Mouse (Mus musculus): ENCODE results near the gene Dnaaf2.

DNA sequence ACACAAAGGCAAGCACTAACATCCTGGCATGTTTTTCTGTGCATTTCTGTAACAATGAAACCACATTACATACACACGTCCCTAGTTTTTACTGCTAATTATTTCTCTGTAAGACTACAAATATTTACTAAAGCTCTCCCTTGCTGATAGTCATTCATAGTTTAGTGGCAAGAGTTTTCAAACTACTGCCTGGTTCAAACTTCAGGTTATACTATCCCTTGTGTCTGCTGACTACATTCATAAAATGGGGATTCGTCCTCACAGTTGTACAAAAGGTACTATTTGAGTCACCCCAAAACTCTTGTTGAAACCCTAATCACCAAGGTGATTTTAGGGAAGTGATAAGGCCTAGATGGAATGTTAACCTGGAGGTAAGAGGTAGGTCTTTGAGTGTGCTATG, 42.3 kb downstream of the Dnaaf2 start:
- no peak for TF ChIP-seq POLR2A (IDR thresholded peaks at IDR 0.05; ENCODE audit: insufficient read depth, low read depth, low read length)
- no peak for TF ChIP-seq CTCF (IDR thresholded peaks at IDR 0.05; ENCODE audit: insufficient read depth, low read depth, low read length)

Data from olfactory bulb, adult 2 months (tissue).